Mouse (Mus musculus): ENCODE results near the gene Lsm12.

GRCm38 (mm10) chr11:102116241-102116640 is 68.9 kb downstream of the Lsm12 start:
- TF ChIP-seq CTCF (IDR thresholded peaks at IDR 0.05; ENCODE audit: borderline replicate concordance, insufficient read depth, low read depth, low read length), result no peak
- no peak for TF ChIP-seq POLR2A (IDR thresholded peaks at IDR 0.05; ENCODE audit: borderline replicate concordance, insufficient read depth, low read length)
